Mouse (Mus musculus): ENCODE measurements around the gene Tle2.

The Tle2 gene

DNA sequence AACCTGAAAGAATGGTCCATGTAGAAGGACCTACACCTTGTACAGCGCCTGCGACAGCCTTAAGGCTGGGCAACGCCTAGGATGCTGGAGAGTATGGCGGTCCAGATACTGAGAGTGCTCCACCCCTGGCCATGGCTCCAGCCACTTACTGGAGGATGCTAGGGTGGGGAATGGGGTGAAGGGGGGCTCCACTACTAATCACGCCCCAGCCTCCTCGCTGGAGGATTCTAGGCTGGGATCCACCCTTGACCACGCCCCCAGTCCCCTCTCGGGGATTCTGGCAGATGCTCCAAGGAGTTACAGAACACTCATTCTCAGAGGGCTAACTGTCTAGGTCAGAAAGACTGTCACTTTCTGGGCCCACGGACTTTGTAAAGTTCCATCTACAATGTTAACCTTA, 1.4 kb upstream of the Tle2 start:
- no peak for DNase-seq (ENCODE audit: low spot score in 2 of 2)

- DNase-seq (ENCODE audit: low spot score in 2 of 2), result no peak
Measured at GRCm38 (mm10) chr10:81575208-81575631, 859 bp downstream of the Tle2 start.

- DNase-seq (ENCODE audit: low spot score in 2 of 2), result no peak
Measured at GRCm38 (mm10) chr10:81575695-81576094, 1.3 kb downstream of the Tle2 start.

GRCm38 (mm10) chr10:81579967-81580366, 5.6 kb downstream of the Tle2 start:
- DNase-seq (ENCODE audit: low spot score in 2 of 2), result peak in 1 of 2 experiments; percentile 25

DNA sequence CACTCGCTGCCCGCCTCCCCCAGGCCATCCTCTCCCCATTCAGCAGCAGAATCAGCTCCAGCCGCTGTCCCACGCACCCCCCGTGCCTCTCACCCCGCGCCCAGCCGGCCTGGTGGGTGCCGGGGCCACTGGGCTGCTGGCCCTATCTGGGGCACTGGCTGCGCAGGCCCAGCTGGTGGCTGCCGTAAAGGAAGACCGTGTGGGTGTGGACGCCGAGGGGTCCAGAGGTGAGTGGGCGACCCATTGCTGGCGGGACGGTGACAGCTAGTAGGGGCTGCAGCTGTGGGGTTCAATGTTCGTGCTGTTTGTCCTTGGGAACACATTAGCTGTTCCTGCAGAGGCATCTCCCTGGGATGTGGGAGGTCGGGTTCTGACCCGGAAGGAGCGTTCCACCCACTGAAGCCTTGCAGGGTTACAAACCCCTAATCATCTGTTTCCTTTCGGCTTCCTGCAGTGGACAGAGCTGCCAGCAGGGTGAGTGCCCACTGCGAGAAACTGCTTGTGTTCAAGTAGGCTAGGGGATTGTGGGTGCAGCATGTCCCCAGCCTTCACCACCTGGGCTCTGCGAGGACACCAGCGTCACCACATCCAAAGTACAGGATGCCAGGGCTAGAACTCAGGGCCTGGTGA, 6.2 kb downstream of the Tle2 start:
- peak; percentile 56 to 57 for DNase-seq (ENCODE audit: low spot score in 2 of 2)

DNA sequence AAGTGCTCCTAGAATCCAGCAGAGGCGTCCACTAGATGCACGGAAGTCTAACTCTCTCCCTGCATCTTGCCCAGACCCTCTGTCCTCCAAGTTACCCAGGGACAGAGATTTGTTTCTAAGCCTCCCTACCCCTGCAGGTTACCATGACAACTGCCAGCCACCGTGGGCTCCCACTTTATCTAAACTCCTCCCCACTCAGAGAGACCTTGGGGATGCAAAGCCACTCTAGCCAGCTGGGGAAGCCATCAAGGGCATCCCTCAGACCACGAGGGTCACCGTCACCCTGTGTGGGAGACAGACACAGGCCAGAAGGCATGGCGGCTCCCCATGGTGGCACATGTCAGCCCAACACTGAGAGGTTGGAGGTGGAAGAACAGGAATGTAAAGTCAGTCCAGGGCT, 9.0 kb downstream of the Tle2 start:
- DNase-seq (ENCODE audit: low spot score in 2 of 2), result no peak

- no peak for DNase-seq (ENCODE audit: low spot score in 2 of 2)
Measured at GRCm38 (mm10) chr10:81588739-81589138, 14.4 kb downstream of the Tle2 start.

GRCm38 (mm10) chr10:81591846-81592245, 17.5 kb downstream of the Tle2 start:
- no peak for DNase-seq (ENCODE audit: low spot score in 2 of 2)

DNA sequence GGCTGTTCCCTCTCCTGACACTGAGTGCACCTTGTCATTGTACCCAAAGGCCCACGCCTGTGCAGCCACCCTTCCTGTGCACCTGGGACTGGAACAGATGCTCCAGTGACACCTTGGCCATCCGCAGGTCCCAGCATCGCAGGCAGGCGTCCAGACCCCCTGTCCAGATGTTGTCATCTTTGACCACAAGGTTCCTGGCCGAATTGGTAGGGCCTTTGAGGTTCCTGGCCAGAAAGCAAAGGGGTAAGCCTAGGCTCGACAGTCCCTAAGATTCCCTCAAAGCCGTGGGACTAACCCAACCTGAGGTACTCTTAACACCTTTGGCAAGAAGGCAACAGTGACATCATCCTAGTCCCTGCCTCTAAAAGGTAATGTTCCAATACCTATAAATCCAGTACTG, 18.3 kb downstream of the Tle2 start:
- no peak for DNase-seq (ENCODE audit: low spot score in 2 of 2)

GRCm38 (mm10) chr10:81593223-81593622, 18.9 kb downstream of the Tle2 start:
- DNase-seq (ENCODE audit: low spot score in 2 of 2), result no peak

DNA sequence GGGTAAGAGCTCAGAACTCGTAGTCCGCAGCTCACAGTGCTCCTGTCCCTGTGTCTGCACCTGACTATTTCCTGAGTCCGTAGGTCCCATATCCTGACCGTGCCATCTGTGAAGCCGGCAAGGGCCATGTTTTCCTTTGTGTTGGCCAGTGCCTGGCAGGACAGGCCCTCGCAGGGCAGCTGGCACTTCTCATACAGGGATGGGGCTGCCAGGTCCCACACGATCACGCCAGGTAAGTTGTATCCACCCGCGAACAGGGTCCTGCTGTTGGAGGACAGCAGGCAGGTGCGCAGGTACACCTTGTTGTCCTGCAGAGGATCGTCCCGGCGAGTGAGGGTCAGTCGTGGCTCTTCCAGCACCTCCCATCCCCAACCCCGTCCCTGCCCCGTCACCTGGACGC, 19.6 kb downstream of the Tle2 start:
- DNase-seq (ENCODE audit: low spot score in 2 of 2), result no peak

- DNase-seq (ENCODE audit: low spot score in 2 of 2), result no peak
Measured at GRCm38 (mm10) chr10:81595599-81595998, 21.2 kb downstream of the Tle2 start.

GRCm38 (mm10) chr10:81596611-81597010, 22.2 kb downstream of the Tle2 start:
- no peak for DNase-seq (ENCODE audit: low spot score in 2 of 2)

DNA sequence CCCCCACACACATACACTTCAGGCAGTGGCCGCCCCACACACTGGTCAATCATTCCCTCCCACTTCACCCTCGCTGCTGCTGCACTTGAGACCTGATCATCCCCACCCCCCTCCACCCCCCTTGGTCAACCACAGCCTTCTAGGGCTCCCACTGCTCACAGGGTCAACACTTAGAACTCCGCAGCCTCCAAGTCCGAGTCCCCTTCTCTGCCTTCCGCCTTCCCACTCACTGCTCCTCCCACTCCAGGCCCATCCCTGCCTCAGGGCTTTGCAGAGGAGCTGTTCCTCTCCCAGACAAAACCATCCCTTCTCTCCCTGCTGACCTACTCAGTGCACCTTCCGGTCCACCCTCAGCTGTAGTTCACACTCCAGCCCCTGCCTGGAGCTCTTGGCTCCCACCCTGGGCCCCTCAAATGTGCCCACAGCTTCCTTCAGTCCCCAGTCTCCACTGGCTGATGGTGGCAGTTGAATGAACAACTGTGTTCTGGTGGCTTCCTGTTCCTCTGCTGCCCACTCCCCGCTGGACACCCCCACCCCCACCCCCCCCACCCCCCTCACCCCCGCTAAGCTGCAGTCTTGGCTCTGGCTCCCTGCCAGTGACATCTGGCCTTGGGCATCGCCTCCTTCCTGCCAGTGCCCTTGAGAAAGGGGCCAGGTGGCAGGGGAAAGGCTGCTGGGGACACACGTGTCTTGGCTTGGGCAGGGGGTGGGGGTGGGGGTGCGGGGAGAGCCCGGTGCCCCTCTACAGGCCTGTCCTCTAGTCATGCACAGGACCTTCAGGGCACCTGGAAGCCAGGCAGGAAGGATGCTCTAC, 23.0 kb downstream of the Tle2 start:
- no peak for DNase-seq (ENCODE audit: low spot score in 2 of 2)

DNA sequence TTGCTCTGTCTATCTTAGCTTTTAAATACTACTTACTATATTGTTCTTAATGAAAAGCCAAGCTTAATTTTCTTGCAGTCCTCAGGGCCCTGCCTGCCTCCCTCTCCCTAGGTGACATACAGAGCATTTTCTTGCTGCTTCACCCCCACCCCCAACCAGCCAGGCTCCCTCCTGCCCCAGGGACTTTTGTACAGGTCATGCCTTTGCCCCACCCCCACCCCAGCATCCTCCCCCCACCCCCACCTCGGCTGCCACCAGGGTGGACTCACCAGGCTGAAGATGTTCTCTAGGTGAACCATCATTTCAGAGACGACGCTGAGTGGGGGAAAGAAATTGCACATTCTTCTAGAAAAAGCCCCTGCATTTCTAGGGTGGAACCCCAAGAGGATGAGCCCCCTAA, 24.0 kb downstream of the Tle2 start:
- DNase-seq (ENCODE audit: low spot score in 2 of 2), result no peak

DNA sequence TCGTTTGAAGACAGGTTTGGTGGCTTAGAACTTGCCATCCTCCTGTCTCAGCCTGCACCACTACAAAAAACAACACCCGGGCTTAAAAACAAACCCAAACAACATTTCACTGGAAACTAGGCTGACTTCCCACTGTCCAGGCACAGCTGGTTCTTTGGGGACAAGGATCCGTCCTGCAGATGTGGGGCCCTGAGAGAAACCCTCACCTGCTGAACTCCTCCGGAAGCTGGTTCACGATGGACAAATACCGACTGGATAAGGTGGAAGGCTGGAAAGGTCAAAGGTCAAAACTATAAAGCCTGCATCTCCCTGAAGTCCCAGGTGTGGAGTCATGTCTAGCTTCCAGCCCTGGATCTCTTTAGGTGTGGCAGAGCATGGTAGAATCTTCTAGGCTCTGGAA, 24.5 kb downstream of the Tle2 start:
- no peak for DNase-seq (ENCODE audit: low spot score in 2 of 2)

DNA sequence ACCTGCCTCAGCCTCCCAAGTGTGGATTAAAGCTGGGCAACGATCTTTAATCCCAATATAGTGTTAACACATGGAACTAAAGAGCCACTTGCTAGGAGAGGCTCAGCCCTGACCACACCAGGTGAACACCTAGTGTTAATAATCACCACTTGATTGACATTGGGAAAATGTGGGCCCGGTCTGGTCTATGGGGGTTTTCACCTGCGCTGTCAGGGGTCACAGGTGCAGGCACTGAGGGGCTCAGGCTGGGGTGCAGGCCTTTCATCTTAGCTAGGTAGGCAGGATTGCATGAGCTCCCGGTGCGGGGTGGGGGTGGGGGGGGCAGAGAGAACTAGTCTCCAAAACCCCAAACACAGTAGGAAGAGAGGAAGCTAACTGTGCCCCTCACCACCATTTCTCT, 25.3 kb downstream of the Tle2 start:
- DNase-seq (ENCODE audit: low spot score in 2 of 2), result no peak

- DNase-seq (ENCODE audit: low spot score in 2 of 2), result no peak
Measured at GRCm38 (mm10) chr10:81600096-81600495, 25.7 kb downstream of the Tle2 start.

GRCm38 (mm10) chr10:81600738-81601203, 26.4 kb downstream of the Tle2 start, which contains the start of gene Tle6:
TSS of gene Tle6 (minus strand) at chr10:81601073.
- DNase-seq (ENCODE audit: low spot score in 2 of 2), result peak; percentile 75 to 88

GRCm38 (mm10) chr10:81601396-81601905, 27.1 kb downstream of the Tle2 start:
- DNase-seq (ENCODE audit: low spot score in 2 of 2), result no peak

DNA sequence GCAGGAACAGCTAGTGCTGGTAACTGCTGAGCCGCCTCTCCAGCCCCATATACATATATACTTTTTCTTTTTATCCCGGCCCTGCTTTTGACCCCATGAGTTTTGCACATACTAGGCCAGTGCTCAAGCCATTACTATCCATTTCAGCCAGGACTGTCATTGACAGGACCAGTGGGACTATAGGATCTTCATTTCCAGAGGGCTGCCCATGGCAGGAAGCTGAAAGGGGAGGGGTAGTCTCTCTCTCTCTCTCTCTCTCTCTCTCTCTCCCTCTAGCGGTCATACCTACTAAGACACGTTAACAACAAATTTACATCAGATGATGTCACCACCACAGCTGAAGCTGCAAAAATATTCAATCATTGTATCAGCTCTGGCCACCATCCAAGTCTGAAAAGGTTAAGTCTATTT, 28.4 kb downstream of the Tle2 start:
- peak; percentile 51 to 53 for DNase-seq (ENCODE audit: low spot score in 2 of 2)

DNA sequence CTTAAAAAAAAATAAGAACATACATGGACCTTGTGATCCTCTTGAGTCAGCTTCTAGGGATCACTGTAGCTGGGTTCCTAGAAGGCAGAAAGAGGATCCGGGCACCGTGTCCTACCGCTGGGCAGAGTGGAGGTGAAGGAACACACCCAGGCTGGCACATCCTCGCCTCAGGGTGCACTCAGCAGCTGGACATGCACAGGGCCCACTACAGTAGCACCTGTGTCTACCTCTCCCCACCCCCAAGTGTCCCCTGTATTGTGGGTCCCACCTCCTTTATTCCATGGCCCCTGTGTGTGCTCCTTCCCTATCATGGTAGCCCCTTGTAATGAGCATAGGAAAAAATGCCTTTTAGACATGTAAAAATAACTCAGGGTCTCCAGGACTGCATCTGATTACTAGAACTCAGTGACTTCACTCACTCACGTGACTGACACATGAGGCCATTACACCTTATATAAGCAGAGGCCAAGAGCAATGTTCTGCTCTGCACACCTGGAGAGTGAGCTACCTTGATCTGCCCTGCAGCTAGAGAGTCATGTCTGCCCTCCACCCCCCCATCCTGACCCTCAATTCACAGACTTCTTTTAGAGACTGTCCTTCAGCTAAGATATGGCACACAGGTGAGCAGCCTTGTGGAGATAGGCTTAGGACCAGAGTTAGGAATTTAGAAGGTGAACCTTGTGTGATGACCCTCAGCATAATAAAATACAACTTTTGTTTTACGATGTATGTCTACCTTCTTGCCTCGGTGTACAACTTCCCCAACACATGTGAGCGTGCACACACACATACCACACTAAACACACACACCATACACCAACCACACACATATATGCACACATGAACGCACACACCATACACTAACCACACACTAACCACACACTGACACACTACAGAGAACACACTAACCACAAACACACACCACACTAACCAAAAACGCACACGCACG, 29.9 kb downstream of the Tle2 start:
- DNase-seq (ENCODE audit: low spot score in 2 of 2), result peak in 1 of 2 experiments; percentile 13
